Mouse (Mus musculus): Measurements from ENCODE around the gene Best2. TPM values are rescaled to one million over a fixed set of nuclear protein-coding genes. Genes with fewer than 3 reads are reported as not detected.

Best2 gene
- polyA plus RNA-seq, 1 experiment, result 0.27 TPM

DNA sequence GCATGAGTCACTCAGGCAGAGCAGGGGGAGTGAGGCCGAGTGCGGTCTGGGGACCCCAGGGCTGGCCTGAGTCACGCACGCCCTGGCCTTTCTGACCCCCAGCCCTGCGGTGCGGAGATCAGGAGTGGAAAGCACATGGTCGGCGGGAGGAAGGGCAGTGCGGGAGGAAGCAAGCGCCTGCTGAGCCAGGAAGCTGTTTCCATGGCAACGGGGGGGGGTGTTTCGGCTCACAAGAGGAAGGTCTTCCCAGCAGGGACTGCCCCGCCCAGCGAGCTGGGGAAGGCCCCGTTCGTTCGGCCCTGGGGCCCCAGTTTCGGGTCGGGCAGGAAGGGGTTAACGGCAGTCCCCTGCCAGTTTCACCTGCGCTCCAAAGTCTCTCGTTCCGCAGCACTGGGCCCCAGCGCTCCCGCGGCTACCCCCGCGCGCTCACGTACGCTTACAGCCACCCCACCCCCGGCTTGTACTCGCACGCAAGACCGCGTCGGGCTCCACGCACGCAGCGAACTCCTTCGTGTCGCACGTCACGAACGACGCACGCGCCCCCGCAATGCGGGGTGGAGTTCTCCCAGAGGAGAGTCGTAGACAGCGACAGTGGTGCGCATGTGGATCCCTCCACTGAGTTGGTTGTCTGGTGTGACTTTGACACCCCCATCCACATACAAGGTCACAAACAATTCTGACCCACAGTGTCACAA, 28.5 kb downstream of the Best2 start:
- H3K4me3 ChIP-seq (replicated peaks), result peak overlapping the region; percentile 92
- no peak for TF ChIP-seq GATA1 (IDR thresholded peaks at IDR 0.05; ENCODE audit: borderline replicate concordance, low read length)
- TF ChIP-seq FLI1 (IDR thresholded peaks at IDR 0.05; ENCODE audit: low read length), result no peak
- no peaks in the 10 kb centered on the region for H3K36me3 ChIP-seq (replicated peaks; ENCODE audit: low read length)
- H3K9me3 ChIP-seq, result no peaks in the 10 kb centered on the region
- peaks cover 79% of the 10 kb centered on the region for H3K4me1 ChIP-seq
- no peaks in the 10 kb centered on the region for H3K27me3 ChIP-seq (replicated peaks)

GRCm38 (mm10) chr8:84985049-84985683, 29.2 kb downstream of the Best2 start:
- Histone ChIP-seq H3K36me3 (replicated peaks; ENCODE audit: low read length) (no peaks in the 10 kb centered on the region), H3K4me3 (replicated peaks) (peak overlapping the region; percentile 92), H3K4me1 (peaks cover 82% of the 10 kb centered on the region), H3K27me3 (replicated peaks) (no peaks in the 10 kb centered on the region), H3K9me3 (no peaks in the 10 kb centered on the region)
- TF ChIP-seq FLI1 (IDR thresholded peaks at IDR 0.05; ENCODE audit: low read length) (no peak), GATA1 (IDR thresholded peaks at IDR 0.05; ENCODE audit: borderline replicate concordance, low read length) (no peak)

GRCm38 (mm10) chr8:84984294-84985048, 29.9 kb downstream of the Best2 start:
- H3K36me3 ChIP-seq (replicated peaks; ENCODE audit: low read length), result no peaks in the 10 kb centered on the region

DNA sequence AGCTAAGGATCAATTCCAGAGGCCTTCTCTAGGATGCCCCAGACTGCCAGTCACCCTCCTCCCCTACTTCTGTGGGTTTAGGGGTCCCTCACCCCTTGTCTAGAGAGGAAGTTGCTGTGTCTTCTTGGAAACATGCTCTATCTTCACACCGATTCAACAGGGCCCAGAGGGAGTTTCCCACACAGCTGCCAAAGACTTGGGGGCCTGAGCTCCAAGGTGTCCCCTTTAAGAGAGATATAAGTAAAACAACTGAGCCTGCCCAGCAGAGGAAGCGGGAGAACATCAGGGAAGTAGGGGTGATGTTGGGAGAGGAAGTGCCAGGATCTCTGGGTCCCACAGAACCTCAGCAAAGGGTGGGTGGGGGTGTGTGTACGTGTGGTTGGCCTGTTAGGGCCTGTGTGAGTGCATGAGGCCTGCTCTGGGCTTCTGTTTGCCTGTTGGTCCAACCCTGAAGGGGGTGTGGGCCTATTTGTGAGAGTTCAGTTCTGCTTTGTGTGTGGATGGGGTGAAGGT, 31.8 kb downstream of the Best2 start:
- Histone ChIP-seq H3K27me3 (replicated peaks) (no peaks in the 10 kb centered on the region), H3K9me3 (no peaks in the 10 kb centered on the region), H3K4me1 (peaks cover 86% of the 10 kb centered on the region), H3K4me3 (replicated peaks) (peak overlapping the region; percentile 64), H3K36me3 (replicated peaks; ENCODE audit: low read length) (no peaks in the 10 kb centered on the region)
- TF ChIP-seq FLI1 (IDR thresholded peaks at IDR 0.05; ENCODE audit: low read length), result no peak
- no peak for TF ChIP-seq GATA1 (IDR thresholded peaks at IDR 0.05; ENCODE audit: borderline replicate concordance, low read length)

More at GRCm38 (mm10) chr8:84984294-84985048, 29.9 kb downstream of the Best2 start:
- Histone ChIP-seq H3K27me3 (replicated peaks) (no peaks in the 10 kb centered on the region), H3K4me1 (peaks cover 87% of the 10 kb centered on the region), H3K4me3 (replicated peaks) (peak overlapping the region; percentile 92), H3K9me3 (no peaks in the 10 kb centered on the region)
- TF ChIP-seq FLI1 (IDR thresholded peaks at IDR 0.05; ENCODE audit: low read length) (no peak), GATA1 (IDR thresholded peaks at IDR 0.05; ENCODE audit: borderline replicate concordance, low read length) (no peak)

- Histone ChIP-seq H3K9me3 (no peaks in the 10 kb centered on the region), H3K4me1 (peaks cover 82% of the 10 kb centered on the region), H3K36me3 (replicated peaks; ENCODE audit: low read length) (peaks cover 4% of the 10 kb centered on the region), H3K27me3 (replicated peaks) (no peaks in the 10 kb centered on the region), H3K4me3 (replicated peaks) (peak overlapping the region; percentile 100)
- TF ChIP-seq GATA1 (IDR thresholded peaks at IDR 0.05; ENCODE audit: borderline replicate concordance, low read length) (no peak), FLI1 (IDR thresholded peaks at IDR 0.05; ENCODE audit: low read length) (no peak)
Measured at GRCm38 (mm10) chr8:84981644-84982498, 32.5 kb downstream of the Best2 start.

- peaks cover 74% of the 10 kb centered on the region for H3K4me1 ChIP-seq
- no peaks in the 10 kb centered on the region for H3K9me3 ChIP-seq
- no peaks in the 10 kb centered on the region for H3K27me3 ChIP-seq (replicated peaks)
- H3K36me3 ChIP-seq (replicated peaks; ENCODE audit: low read length), result peaks cover 4% of the 10 kb centered on the region
- peak overlapping the region; percentile 100 for H3K4me3 ChIP-seq (replicated peaks)
- TF ChIP-seq FLI1 (IDR thresholded peaks at IDR 0.05; ENCODE audit: low read length), result no peak
- no peak for TF ChIP-seq GATA1 (IDR thresholded peaks at IDR 0.05; ENCODE audit: borderline replicate concordance, low read length)
Measured at GRCm38 (mm10) chr8:84980622-84981358, 33.5 kb downstream of the Best2 start.

DNA sequence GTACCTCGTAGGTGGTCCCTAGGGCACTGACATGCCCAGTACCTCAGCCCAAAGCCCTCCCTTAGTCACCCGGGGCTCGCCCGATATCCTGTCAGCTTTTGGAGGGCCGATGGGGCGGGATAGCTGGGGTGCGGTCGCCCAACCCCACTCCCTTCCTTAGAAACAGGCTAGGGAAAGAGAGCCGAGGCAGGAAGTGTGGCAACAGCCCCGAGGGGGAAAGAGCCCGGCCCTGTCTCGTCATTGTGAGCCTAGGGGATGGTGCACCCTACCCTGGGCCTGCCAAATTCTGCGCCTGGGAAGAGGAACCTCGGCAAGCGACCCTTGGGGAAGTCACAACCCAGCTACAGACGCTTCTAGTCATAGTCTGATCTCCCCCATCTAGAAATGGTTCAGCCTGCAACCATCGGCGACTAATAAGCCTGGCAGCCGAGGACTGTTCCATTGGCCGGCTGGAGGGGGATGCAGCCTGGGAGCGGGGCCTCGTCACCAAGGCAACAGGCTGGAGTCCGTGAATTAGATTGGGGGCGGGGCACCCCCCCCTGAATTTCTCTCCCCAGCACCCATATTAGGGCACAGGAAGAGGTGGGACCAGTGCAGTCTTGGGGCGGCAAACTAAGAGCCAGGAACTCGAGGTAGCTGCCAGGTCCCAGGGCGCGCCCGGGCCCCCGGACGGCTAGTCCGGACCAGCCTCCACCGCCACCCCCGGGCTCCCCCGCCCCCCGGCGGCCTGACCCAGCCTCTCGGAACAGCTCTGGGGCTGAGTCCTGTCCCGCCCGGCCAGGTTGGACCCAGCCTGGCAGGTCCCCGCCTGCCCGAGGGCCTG, 34.5 kb downstream of the Best2 start:
- peaks cover 4% of the 10 kb centered on the region for H3K36me3 ChIP-seq (replicated peaks; ENCODE audit: low read length)
- no peaks in the 10 kb centered on the region for H3K27me3 ChIP-seq (replicated peaks)
- H3K4me3 ChIP-seq (replicated peaks), result peak overlapping the region; percentile 100
- H3K9me3 ChIP-seq, result no peaks in the 10 kb centered on the region
- TF ChIP-seq FLI1 (IDR thresholded peaks at IDR 0.05; ENCODE audit: low read length) (no peak), GATA1 (IDR thresholded peaks at IDR 0.05; ENCODE audit: borderline replicate concordance, low read length) (no peak)
- H3K4me1 ChIP-seq, result peaks cover 73% of the 10 kb centered on the region
